ENCODE assay signal across 9 mouse cellular contexts in the genomic region with DNA sequence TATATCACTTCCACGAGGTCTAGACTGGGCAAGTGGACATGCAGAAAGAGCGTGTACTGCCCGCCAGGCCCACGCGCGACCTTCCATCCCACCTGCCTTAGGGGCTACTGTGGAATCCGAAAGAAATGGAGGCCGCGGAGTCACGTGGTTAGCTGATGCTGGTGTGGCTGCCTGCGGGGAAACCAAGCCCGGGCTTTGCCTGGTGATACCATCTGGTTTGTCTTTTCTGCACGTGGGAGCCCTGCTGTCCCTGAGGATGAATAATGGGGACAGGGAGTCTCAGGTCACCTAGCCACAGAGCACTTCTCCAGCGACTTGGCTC.
DNase-seq lines count a peak whose midpoint lies in the region; ATAC-seq lines count a peak whose summit lies in the region.
"Had no signal": no experiment of that assay in that cellular context is flagged by ENCODE, and none has a peak within 500 bp of the region (broad histone marks: within the 10 kb centered on the region; RNA-seq: fewer than 3 reads in every experiment).

No protein-coding gene starts in this region.

- 0 out of 2 replicates have a peak, but pooled peaks have one; percentile 11 for ATAC-seq in common myeloid progenitor, adult 5-6 weeks (replicated peaks; ENCODE audit: low read depth, poor library complexity, severe bottlenecking)
- ATAC-seq in hindbrain, embryonic 12.5 days (ENCODE audit: low FRiP score) = peak; percentile 51
- peak; percentile 27; the same call in 1 of the 2 replicates for ATAC-seq in midbrain, embryonic 12.5 days (ENCODE audit: low FRiP score, low read depth)

- peak overlapping the region; percentile 57 for H3K4me2 ChIP-seq in hindbrain, embryonic 12.5 days (replicated peaks)
- H3K4me2 ChIP-seq in midbrain, embryonic 12.5 days (replicated peaks) = peak overlapping the region; percentile 66

- DNase-seq in layer of hippocampus, adult 8-10 months (ENCODE audit: low spot score in 2 of 2) = peak; percentile 67 to 74
- no peak for DNase-seq in layer of hippocampus, postnatal 36 days
- DNase-seq in testis, postnatal 10 days (ENCODE audit: low spot score) = no peak
- no peak for DNase-seq in cerebellum, postnatal 36 days
- no peak for DNase-seq in adrenal gland, postnatal 14 days

- no peak overlapping the region for H3K4me3 ChIP-seq in hindbrain, embryonic 12.5 days
- 0 out of 2 replicates have a peak overlapping the region, but pooled peaks have one; percentile 34 for H3K4me3 ChIP-seq in midbrain, embryonic 12.5 days

- H3K36me3 ChIP-seq in hindbrain, embryonic 12.5 days = no peaks in the 10 kb centered on the region
- no peaks in the 10 kb centered on the region for H3K36me3 ChIP-seq in midbrain, embryonic 12.5 days

- peaks cover 37% of the 10 kb centered on the region for H3K4me1 ChIP-seq in hindbrain, embryonic 12.5 days
- H3K4me1 ChIP-seq in midbrain, embryonic 12.5 days = peaks cover 39% of the 10 kb centered on the region

- H3K27me3 ChIP-seq in hindbrain, embryonic 12.5 days = peaks cover 3% of the 10 kb centered on the region; the same call in 1 of the 2 replicates
- peaks cover 41% of the 10 kb centered on the region for H3K27me3 ChIP-seq in midbrain, embryonic 12.5 days

- H3K27ac ChIP-seq in hindbrain, embryonic 12.5 days = peak overlapping the region; percentile 9; the same call in 1 of the 2 replicates
- H3K27ac ChIP-seq in midbrain, embryonic 12.5 days (replicated peaks) = no peak overlapping the region
- H3K27ac ChIP-seq: liver, embryonic 14.5 days had no signal

- WGBS in hindbrain, embryonic 12.5 days = 18% methylated on average over 14 of the region's 14 CpGs
- 23% methylated on average over 14 of the region's 14 CpGs for WGBS in midbrain, embryonic 12.5 days

- H3K9ac ChIP-seq in hindbrain, embryonic 12.5 days = 0 out of 2 replicates have a peak overlapping the region, but pooled peaks have one; percentile 46
- peak overlapping the region; percentile 11; the same call in 1 of the 2 replicates for H3K9ac ChIP-seq in midbrain, embryonic 12.5 days (replicated peaks)

- H3K9me3 ChIP-seq in hindbrain, embryonic 12.5 days (replicated peaks) = no peaks in the 10 kb centered on the region
- no peaks in the 10 kb centered on the region for H3K9me3 ChIP-seq in midbrain, embryonic 12.5 days

Comparison
In these comparisons a context has a peak if more than half of its experiments do, and no peak if none do; other contexts are left out.
1. DNase-seq: peak in layer of hippocampus, adult 8-10 months (2 of 2); none in layer of hippocampus, postnatal 36 days (0 of 2), testis, postnatal 10 days (single experiment), cerebellum, postnatal 36 days (0 of 2) and adrenal gland, postnatal 14 days (single experiment).
2. Peak in every context shown above with its lines, with median percentiles within 50 percentile points of each other: ATAC-seq.